In the genomic region with DNA sequence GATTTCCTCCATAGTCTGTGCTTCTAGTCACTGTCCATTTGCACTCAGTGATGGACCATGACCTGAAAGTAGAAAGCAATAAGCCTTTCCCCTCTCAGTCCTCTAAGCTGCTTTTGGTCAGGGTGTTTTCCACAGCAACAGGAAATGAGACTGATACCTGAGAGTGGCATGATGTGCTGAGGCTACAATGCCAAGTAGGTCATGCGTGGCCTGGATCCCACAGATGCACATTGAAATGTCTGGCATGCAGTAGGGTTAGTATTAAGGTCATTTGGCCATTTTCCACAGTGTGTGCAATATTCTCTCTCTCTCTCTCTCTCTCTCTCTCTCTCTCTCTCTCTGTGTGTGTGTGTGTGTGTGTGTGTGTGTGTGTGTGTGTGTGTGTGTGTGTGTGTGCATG, we compare ENCODE assay signal across 27 mouse cellular contexts.
DNase-seq lines count a peak whose midpoint lies in the region; ATAC-seq and TF ChIP-seq lines count a peak whose summit lies in the region.
"Had no signal": no experiment of that assay in that cellular context is flagged by ENCODE, and none has a peak within 500 bp of the region (broad histone marks: within the 10 kb centered on the region; RNA-seq: fewer than 3 reads in every experiment).

No protein-coding gene starts in this region.

- H3K9me3 ChIP-seq in liver, embryonic 11.5 days (ENCODE audit: control insufficient read depth, low read length): no peaks in the 10 kb centered on the region
- H3K9me3 ChIP-seq: embryonic facial prominence, embryonic 12.5 days; heart, embryonic 12.5 days had no signal

- H3K4me1 ChIP-seq in liver, adult 2 months (ENCODE audit: control insufficient read depth, insufficient read depth, low read length): no peaks in the 10 kb centered on the region
- no peaks in the 10 kb centered on the region for H3K4me1 ChIP-seq in liver, embryonic 11.5 days (replicated peaks; ENCODE audit: control insufficient read depth, insufficient read depth, low read length)
- H3K4me1 ChIP-seq: embryonic facial prominence, embryonic 12.5 days; heart, embryonic 12.5 days had no signal

- TF ChIP-seq CTCF in liver, adult 2 months (IDR thresholded peaks at IDR 0.05; ENCODE audit: low read depth, low read length): no peak

- H3K9ac ChIP-seq in liver, adult 2 months (ENCODE audit: low read depth, low read length): no peak overlapping the region
- no peak overlapping the region for H3K9ac ChIP-seq in liver, embryonic 11.5 days (ENCODE audit: low read depth, low read length)
- H3K9ac ChIP-seq: embryonic facial prominence, embryonic 12.5 days; heart, embryonic 12.5 days; hindbrain, embryonic 14.5 days; liver, embryonic 14.5 days had no signal

- H3K36me3 ChIP-seq in liver, adult 2 months (ENCODE audit: control insufficient read depth, insufficient read depth, low read length): no peaks in the 10 kb centered on the region
- no peaks in the 10 kb centered on the region for H3K36me3 ChIP-seq in liver, embryonic 11.5 days (ENCODE audit: control insufficient read depth, insufficient read depth, low read length)
- H3K36me3 ChIP-seq: embryonic facial prominence, embryonic 12.5 days; heart, embryonic 12.5 days had no signal

- no peak overlapping the region for H3K4me3 ChIP-seq in liver, adult 2 months (ENCODE audit: insufficient read depth, low read depth, low read length)
- H3K4me3 ChIP-seq in liver, embryonic 11.5 days (ENCODE audit: low read depth, low read length): no peak overlapping the region
- H3K4me3 ChIP-seq: embryonic facial prominence, embryonic 12.5 days; heart, adult 2 months; heart, embryonic 12.5 days had no signal

- H3K4me2 ChIP-seq in liver, embryonic 11.5 days: no peak overlapping the region
- H3K4me2 ChIP-seq: embryonic facial prominence, embryonic 12.5 days; heart, embryonic 12.5 days; hindbrain, embryonic 14.5 days had no signal

- DNase-seq in cerebellum, adult 11-12 months: peak; percentile 37
- DNase-seq in cerebellum, adult 11 months: no peak
- DNase-seq in liver, adult 2 months (ENCODE audit: extremely low read depth, low read depth, low spot score): peak; percentile 76
- DNase-seq in liver, embryonic 11.5 days (ENCODE audit: low spot score): no peak
- peak; percentile 61 for DNase-seq in cerebellum, adult 9-10 months
- DNase-seq in layer of hippocampus, postnatal 10 days (ENCODE audit: low spot score in 2 of 2): no peak
- no peak for DNase-seq in frontal cortex, postnatal 10 days (ENCODE audit: low spot score in 2 of 2)
- DNase-seq: adrenal gland, adult 2 months; adrenal gland, postnatal 36 days; embryo, embryonic 11 days; gastrocnemius, postnatal 25 days; heart, adult 2 months; kidney, adult 9 months; kidney, postnatal 10 days; lung, adult 2 months; lung, postnatal 10 days; midbrain, embryonic 14.5 days; right cerebral cortex, postnatal 25 days; spleen, adult 18-20 months; thymus, postnatal 25 days had no signal

- no peaks in the 10 kb centered on the region for H3K79me2 ChIP-seq in liver, adult 2 months (ENCODE audit: control insufficient read depth, insufficient read depth, low read length)

- no peak overlapping the region for H3K27ac ChIP-seq in liver, adult 2 months (replicated peaks; ENCODE audit: insufficient read depth, low read depth, low read length)
- no peak overlapping the region for H3K27ac ChIP-seq in liver, embryonic 11.5 days (ENCODE audit: low read depth, low read length)
- H3K27ac ChIP-seq: embryonic facial prominence, embryonic 12.5 days; heart, adult 2 months; hindbrain, embryonic 14.5 days; liver, embryonic 14.5 days had no signal

- WGBS in liver, adult 2 months: 44% methylated on average over 1 of the region's 1 CpGs
- 46% methylated on average over 1 of the region's 1 CpGs for WGBS in liver, embryonic 11.5 days

- no peaks in the 10 kb centered on the region for H3K27me3 ChIP-seq in liver, adult 2 months (ENCODE audit: control insufficient read depth, insufficient read depth, low read length)
- no peaks in the 10 kb centered on the region for H3K27me3 ChIP-seq in liver, embryonic 11.5 days (replicated peaks; ENCODE audit: control insufficient read depth, insufficient read depth, low read length)
- H3K27me3 ChIP-seq: embryonic facial prominence, embryonic 12.5 days; heart, embryonic 12.5 days had no signal

- ATAC-seq in liver, embryonic 11.5 days (replicated peaks; ENCODE audit: low FRiP score): no peak
- ATAC-seq: activated CD4-positive, CD25-positive, alpha-beta regulatory T cell, adult 4 months; forebrain, embryonic 14.5 days; intestine, postnatal 0 days had no signal

- no peak for TF ChIP-seq POLR2A in liver, adult 2 months (IDR thresholded peaks at IDR 0.05; ENCODE audit: extremely low read depth, insufficient read depth, low read length)

Comparison
In these comparisons a context has a peak if more than half of its experiments do, and no peak if none do; other contexts are left out.
1. DNase-seq: peak in cerebellum, adult 11-12 months (single experiment), liver, adult 2 months (single experiment) and cerebellum, adult 9-10 months (single experiment); none in cerebellum, adult 11 months (single experiment), liver, embryonic 11.5 days (single experiment), layer of hippocampus, postnatal 10 days (0 of 2) and frontal cortex, postnatal 10 days (0 of 2).